Mouse (Mus musculus) embryonic facial prominence, embryonic 12.5 days (tissue): Measurements from ENCODE around the gene Zfp446. TPM values are rescaled to one million over a fixed set of nuclear protein-coding genes. Genes with fewer than 3 reads are reported as not detected.

Experiments
- ATAC-seq: fragments of 200-750 bp; cut with Nextera tagmentation; 2 replicates; pipeline ENCODE4 v1.8.0; 2017; ENCODE audit not compliant: insufficient number of reproducible peaks, insufficient read depth, low FRiP score, low TSS enrichment
- H3K27ac ChIP-seq: fragments of 300-500 bp; sonication (generic); 2 replicates; pipeline ENCODE4 v1.5.1; 2016; ENCODE audit warnings: mild to moderate bottlenecking
- H3K27me3 ChIP-seq: fragments of 300-500 bp; sonication (generic); 2 replicates; pipeline ENCODE4 v1.6.1; 2016; ENCODE audit warnings: mild to moderate bottlenecking, moderate library complexity
- H3K36me3 ChIP-seq: fragments of 300-500 bp; sonication (generic); 2 replicates; pipeline ENCODE4 v1.6.1; 2016; ENCODE audit warnings: mild to moderate bottlenecking
- H3K4me1 ChIP-seq: fragments of 300-500 bp; sonication (generic); 2 replicates; pipeline ENCODE4 v1.6.1; 2016
- H3K4me2 ChIP-seq: fragments of 300-500 bp; sonication (generic); replicated peaks from 2 replicates; pipeline ENCODE4 v1.6.1; 2016; ENCODE audit warnings: mild to moderate bottlenecking, moderate library complexity
- H3K4me3 ChIP-seq: fragments of 300-500 bp; sonication (generic); 2 replicates; pipeline ENCODE4 v1.5.1; 2016; ENCODE audit warnings: mild to moderate bottlenecking
- H3K9ac ChIP-seq: fragments of 300-500 bp; sonication (generic); 2 replicates; pipeline ENCODE4 v1.6.1; 2016; ENCODE audit warnings: mild to moderate bottlenecking, moderate library complexity
- H3K9me3 ChIP-seq: fragments of 300-500 bp; sonication (generic); 2 replicates; pipeline ENCODE4 v1.6.1; 2016; ENCODE audit warnings: mild to moderate bottlenecking, moderate library complexity
- WGBS: fragments of 180-500 bp; shearing (Covaris S2); methylation state at CpG from one replicate; pipeline ENCODE4 v1.1.7; 2016; 5-methylcytosine and 5-hydroxymethylcytosine counted together
- polyA plus RNA-seq: library from polyadenylated mRNA; unstranded; fragments of >200 nt; fragmentation: Nextera tagmentation; extraction: Ambion mirVana; gene quantifications from 2 replicates; pipeline ENCODE4 v1.2.1, GENCODE M21; 2016

The Zfp446 gene
- polyA plus RNA-seq, 1 experiment from 2014 or later = 12.0 TPM

DNA sequence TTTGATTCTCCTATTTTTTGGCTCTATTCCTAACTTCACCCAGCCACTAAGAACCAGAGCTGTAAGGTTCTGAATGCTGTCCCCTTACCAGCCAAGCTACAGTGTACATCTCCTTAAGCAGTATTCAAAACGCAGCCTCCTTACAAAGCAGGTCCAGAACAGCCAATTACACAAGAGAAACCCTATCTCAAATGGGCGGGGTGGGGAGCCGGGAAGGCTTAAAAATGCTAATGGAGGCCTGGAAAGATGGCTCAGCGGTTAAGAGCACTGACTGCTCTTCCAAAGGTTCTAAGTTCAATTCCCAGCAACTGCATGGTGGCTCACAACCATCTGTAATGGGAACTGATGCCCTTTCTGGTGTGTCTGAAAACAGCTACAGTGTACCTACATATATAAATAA lies 17.9 kb upstream of the Zfp446 start:
- Histone ChIP-seq H3K9me3 (no peaks in the 10 kb centered on the region), H3K27me3 (no peaks in the 10 kb centered on the region), H3K4me1 (no peaks in the 10 kb centered on the region), H3K4me2 (no peak overlapping the region), H3K36me3 (no peaks in the 10 kb centered on the region), H3K4me3 (no peak overlapping the region), H3K27ac (no peak overlapping the region), H3K9ac (no peak overlapping the region)
- WGBS = 18% methylated on average over 4 of the region's 4 CpGs
- ATAC-seq = no peak

DNA sequence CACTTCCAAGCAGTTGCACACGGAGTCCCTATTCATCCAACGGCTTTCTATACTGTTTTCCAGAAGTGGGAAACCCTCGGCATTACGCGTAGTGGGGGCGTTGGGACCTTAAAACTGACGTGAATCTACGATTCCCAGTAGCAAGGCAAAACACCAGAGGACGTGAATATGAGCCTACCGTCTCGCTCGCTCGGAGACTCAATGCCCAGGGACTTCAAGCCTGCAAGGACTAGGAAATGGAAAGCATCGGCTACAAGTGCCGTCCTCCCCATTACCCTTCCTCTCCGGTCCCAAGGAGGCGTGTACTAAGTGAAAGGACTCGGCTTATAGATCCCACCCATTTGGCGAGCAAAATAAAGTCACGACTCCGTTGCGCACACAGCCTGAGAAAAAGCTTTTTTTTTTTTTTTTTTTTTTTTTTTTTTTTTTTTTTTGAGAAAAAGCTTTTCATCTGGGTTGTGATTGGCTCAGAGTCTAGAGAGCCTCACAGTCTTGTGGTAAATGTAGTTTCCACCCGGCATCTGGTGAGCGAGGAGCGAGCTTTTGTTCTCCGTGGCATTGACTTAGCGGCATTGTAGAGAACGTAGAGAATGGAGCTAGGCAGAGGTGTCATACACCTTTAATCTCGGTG lies 16.0 kb upstream of the Zfp446 start:
- H3K27me3 ChIP-seq = no peaks in the 10 kb centered on the region
- H3K27ac ChIP-seq = peak overlapping the region; percentile 81
- 4% methylated on average over 29 of the region's 29 CpGs for WGBS
- peaks cover 2% of the 10 kb centered on the region for H3K4me1 ChIP-seq
- no peaks in the 10 kb centered on the region for H3K9me3 ChIP-seq
- no peaks in the 10 kb centered on the region for H3K36me3 ChIP-seq
- H3K4me2 ChIP-seq = peak overlapping the region; percentile 58
- peak overlapping the region; percentile 50 for H3K9ac ChIP-seq
- peak; percentile 61 for ATAC-seq
- peak overlapping the region; percentile 38 for H3K4me3 ChIP-seq

GRCm38 (mm10) chr7:12965678-12966091 lies 12.0 kb upstream of the Zfp446 start, which contains the start of gene Zfp324:
Gene Zfp324 (plus strand): TSS chr7:12965838.
- H3K27ac ChIP-seq = peak within 1 kb of the TSS; percentile 91
- H3K36me3 ChIP-seq = peaks cover 19% of the 10 kb centered on the region
- peak within 1 kb of the TSS; percentile 86 for H3K4me2 ChIP-seq
- H3K27me3 ChIP-seq = no peaks in the 10 kb centered on the region
- WGBS = under 1% methylated on average over 23 of the region's 23 CpGs
- no peaks in the 10 kb centered on the region for H3K9me3 ChIP-seq
- H3K4me3 ChIP-seq = peak within 1 kb of the TSS; percentile 90
- H3K4me1 ChIP-seq = peaks cover 10% of the 10 kb centered on the region
- peak within 1 kb of the TSS; percentile 95 for H3K9ac ChIP-seq
- peak; percentile 91 for ATAC-seq

GRCm38 (mm10) chr7:12966104-12966845 lies 11.4 kb upstream of the Zfp446 start:
- Histone ChIP-seq H3K9me3 (no peaks in the 10 kb centered on the region), H3K36me3 (peaks cover 25% of the 10 kb centered on the region), H3K4me1 (peaks cover 10% of the 10 kb centered on the region), H3K9ac (peak overlapping the region; percentile 95), H3K4me3 (peak overlapping the region; percentile 90), H3K27ac (peak overlapping the region; percentile 91), H3K27me3 (no peaks in the 10 kb centered on the region), H3K4me2 (peak overlapping the region; percentile 86)
- under 1% methylated on average over 25 of the region's 29 CpGs for WGBS
- peak; percentile 48 for ATAC-seq

DNA sequence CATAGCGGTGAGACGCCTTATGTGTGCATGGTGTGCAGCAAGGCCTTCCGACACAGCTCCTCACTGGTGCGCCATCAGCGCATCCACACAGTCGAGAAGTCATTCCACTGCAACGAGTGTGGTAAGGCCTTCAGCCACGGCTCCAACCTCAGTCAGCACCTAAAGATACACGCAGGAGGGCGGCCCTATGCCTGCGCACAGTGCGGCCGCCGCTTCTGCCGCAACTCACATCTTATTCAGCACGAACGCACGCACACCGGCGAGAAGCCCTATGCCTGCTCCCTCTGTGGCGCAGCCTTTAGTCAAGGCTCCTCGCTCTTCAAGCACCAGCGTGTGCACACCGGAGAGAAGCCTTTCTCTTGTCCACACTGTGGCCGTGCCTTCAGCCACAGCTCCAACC lies 6.7 kb upstream of the Zfp446 start:
- ATAC-seq = no peak
- H3K4me2 ChIP-seq = no peak overlapping the region
- no peak overlapping the region for H3K27ac ChIP-seq
- no peak overlapping the region for H3K9ac ChIP-seq
- H3K4me3 ChIP-seq = no peak overlapping the region
- WGBS = 94% methylated on average over 25 of the region's 25 CpGs
- H3K27me3 ChIP-seq = no peaks in the 10 kb centered on the region
- no peaks in the 10 kb centered on the region for H3K9me3 ChIP-seq
- peaks cover 10% of the 10 kb centered on the region for H3K4me1 ChIP-seq
- H3K36me3 ChIP-seq = peaks cover 40% of the 10 kb centered on the region

DNA sequence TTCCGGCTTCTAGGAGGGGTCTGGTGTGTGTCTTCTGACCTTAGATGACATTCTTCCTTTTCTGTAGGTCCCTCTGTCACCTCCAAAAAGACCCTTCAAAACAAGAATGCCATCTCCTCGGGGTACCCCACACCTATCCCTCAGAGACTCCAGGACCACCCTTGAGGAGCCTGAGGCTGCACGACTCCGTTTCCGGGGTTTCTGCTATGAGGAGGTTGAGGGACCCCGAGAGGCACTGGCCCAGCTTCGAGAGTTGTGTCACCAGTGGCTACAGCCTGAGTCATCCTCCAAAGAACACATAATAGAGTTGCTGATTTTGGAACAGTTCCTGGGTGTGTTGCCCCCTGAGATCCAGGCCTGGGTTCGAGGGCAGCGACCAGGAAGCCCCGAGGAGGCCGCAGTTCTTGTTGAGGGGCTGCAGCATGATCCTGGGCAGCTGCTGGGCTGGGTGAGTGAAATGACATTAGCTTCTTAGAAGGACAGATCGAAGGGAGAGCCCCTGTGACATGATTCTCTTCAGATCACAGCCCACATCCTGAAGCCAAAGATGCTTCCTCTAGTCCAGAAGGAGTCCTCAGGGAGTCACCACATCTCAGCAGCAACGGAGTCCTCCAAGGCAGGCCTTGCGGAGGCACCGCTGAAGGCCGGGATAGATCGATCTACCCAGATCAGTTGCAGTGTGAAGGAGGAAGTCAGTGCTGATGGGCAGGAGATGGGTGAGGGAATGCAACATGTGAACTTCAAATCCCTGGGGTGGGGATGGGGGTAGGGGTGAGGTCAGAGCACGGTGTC lies 1.5 kb downstream of the Zfp446 start:
- no peak for ATAC-seq
- Histone ChIP-seq H3K4me3 (peak overlapping the region; percentile 61), H3K36me3 (peaks cover 7% of the 10 kb centered on the region; the same call in 1 of the 2 replicates), H3K27me3 (no peaks in the 10 kb centered on the region), H3K27ac (no peak overlapping the region), H3K4me2 (peak overlapping the region; percentile 69), H3K9ac (no peak overlapping the region), H3K4me1 (peaks cover 9% of the 10 kb centered on the region; the same call in 1 of the 2 replicates), H3K9me3 (no peaks in the 10 kb centered on the region)
- WGBS = 84% methylated on average over 18 of the region's 18 CpGs

DNA sequence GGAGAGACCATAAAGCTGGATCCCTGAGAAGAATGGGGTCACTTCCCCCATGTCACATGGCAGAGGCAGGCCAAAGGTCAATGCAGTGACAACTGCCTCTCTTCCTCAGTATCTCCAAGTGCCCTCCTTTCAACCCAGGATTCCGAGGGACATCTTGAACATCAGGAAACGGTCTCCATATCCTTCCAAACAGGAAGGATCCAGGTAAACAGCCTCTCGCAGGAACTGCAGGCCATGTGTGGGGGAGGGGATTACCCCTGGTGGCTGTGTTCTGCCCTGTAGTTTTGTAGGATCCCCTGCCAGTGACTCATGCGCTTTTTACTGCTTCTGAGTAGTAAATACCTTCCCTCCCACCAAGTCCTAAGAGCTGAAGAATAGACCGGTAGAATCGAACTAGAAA lies 2.1 kb downstream of the Zfp446 start:
- no peak for ATAC-seq
- H3K4me2 ChIP-seq = no peak overlapping the region
- no peak overlapping the region for H3K9ac ChIP-seq
- peaks cover 9% of the 10 kb centered on the region; the same call in 1 of the 2 replicates for H3K4me1 ChIP-seq
- no peak overlapping the region for H3K4me3 ChIP-seq
- H3K9me3 ChIP-seq = no peaks in the 10 kb centered on the region
- no peaks in the 10 kb centered on the region for H3K27me3 ChIP-seq
- H3K36me3 ChIP-seq = peaks cover 7% of the 10 kb centered on the region; the same call in 1 of the 2 replicates
- WGBS = 79% methylated on average over 6 of the region's 6 CpGs
- H3K27ac ChIP-seq = no peak overlapping the region

DNA sequence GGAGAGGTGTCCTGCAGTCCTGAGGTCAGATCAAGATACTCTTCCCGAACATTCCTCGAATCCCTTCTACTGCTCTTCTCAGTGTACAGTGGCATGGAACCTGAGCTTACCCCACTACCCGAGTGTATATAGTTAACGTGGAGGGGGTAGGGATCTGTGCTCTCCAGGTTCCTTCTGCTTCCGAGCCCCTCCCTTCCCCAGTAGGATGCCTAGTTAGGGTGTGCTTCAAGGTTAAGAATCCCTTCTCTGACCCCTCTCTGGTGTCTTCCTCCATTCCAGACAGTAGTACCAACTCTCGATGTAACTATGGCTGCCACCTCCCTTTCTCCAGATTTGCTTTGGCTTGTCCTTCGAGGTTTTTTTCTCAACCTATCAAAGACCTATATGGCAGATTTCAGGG lies 2.6 kb downstream of the Zfp446 start:
- no peak overlapping the region for H3K4me2 ChIP-seq
- peaks cover 9% of the 10 kb centered on the region; the same call in 1 of the 2 replicates for H3K4me1 ChIP-seq
- H3K9ac ChIP-seq = no peak overlapping the region
- no peak overlapping the region for H3K4me3 ChIP-seq
- no peak overlapping the region for H3K27ac ChIP-seq
- 80% methylated on average over 7 of the region's 7 CpGs for WGBS
- H3K36me3 ChIP-seq = peaks cover 7% of the 10 kb centered on the region; the same call in 1 of the 2 replicates
- no peak for ATAC-seq
- no peaks in the 10 kb centered on the region for H3K27me3 ChIP-seq
- no peaks in the 10 kb centered on the region for H3K9me3 ChIP-seq

- Histone ChIP-seq H3K27me3 (no peaks in the 10 kb centered on the region), H3K4me2 (no peak overlapping the region), H3K4me1 (no peaks in the 10 kb centered on the region), H3K27ac (no peak overlapping the region), H3K36me3 (peaks cover 7% of the 10 kb centered on the region; the same call in 1 of the 2 replicates), H3K9me3 (no peaks in the 10 kb centered on the region), H3K9ac (no peak overlapping the region), H3K4me3 (no peak overlapping the region)
- no peak for ATAC-seq
- 86% methylated on average over 1 of the region's 1 CpGs for WGBS
Measured at GRCm38 (mm10) chr7:12985724-12986123, 8.1 kb downstream of the Zfp446 start.

- no peaks in the 10 kb centered on the region for H3K27me3 ChIP-seq
- 87% methylated on average over 8 of the region's 8 CpGs for WGBS
- H3K4me1 ChIP-seq = no peaks in the 10 kb centered on the region
- no peak overlapping the region for H3K4me3 ChIP-seq
- no peak for ATAC-seq
- no peak overlapping the region for H3K4me2 ChIP-seq
- peaks cover 7% of the 10 kb centered on the region; the same call in 1 of the 2 replicates for H3K36me3 ChIP-seq
- no peaks in the 10 kb centered on the region for H3K9me3 ChIP-seq
- no peak overlapping the region for H3K27ac ChIP-seq
- H3K9ac ChIP-seq = no peak overlapping the region
Measured at GRCm38 (mm10) chr7:12986906-12987305, 9.3 kb downstream of the Zfp446 start.

GRCm38 (mm10) chr7:12987409-12988189 lies 10.0 kb downstream of the Zfp446 start:
- no peak overlapping the region for H3K9ac ChIP-seq
- H3K4me3 ChIP-seq = no peak overlapping the region
- H3K4me2 ChIP-seq = no peak overlapping the region
- no peaks in the 10 kb centered on the region for H3K9me3 ChIP-seq
- H3K27ac ChIP-seq = no peak overlapping the region
- WGBS = 82% methylated on average over 8 of the region's 8 CpGs
- peaks cover 2% of the 10 kb centered on the region; the same call in 1 of the 2 replicates for H3K36me3 ChIP-seq
- H3K4me1 ChIP-seq = no peaks in the 10 kb centered on the region
- no peak for ATAC-seq
- H3K27me3 ChIP-seq = no peaks in the 10 kb centered on the region
